Mouse (Mus musculus): Measurements from ENCODE around the gene Phxr2. TPM values are rescaled to one million over a fixed set of nuclear protein-coding genes. Genes with fewer than 3 reads are reported as not detected.

Gene Phxr2
- total RNA-seq, 2 experiments from 2014 or later = not detected

Other genes with a start within 250 kb of the Phxr2 start
- gene Atp2b1, start 211.9 kb downstream of the Phxr2 start, total RNA-seq (2021) = 100 to 1,000 TPM; 686 to 734 TPM
- 1 to 10 TPM; 5.7 to 7.4 TPM for gene Poc1b, start 19.3 kb downstream of the Phxr2 start, total RNA-seq (2021)
- gene Galnt4, start 18.2 kb downstream of the Phxr2 start, total RNA-seq (2021) = 1 to 10 TPM; 2.9 to 3.7 TPM
- 100 to 1,000 TPM in 1 of 2 experiments, 10 to 100 TPM in 1; 88.7 to 113 TPM for gene Dusp6, start 136.9 kb upstream of the Phxr2 start, total RNA-seq (2021)

Data from left cerebral cortex, postnatal 14 days (tissue).